Mouse (Mus musculus): ENCODE data around the gene 4933427D14Rik. TPM values are rescaled to one million over a fixed set of nuclear protein-coding genes. Genes with fewer than 3 reads are reported as not detected.

4933427D14Rik gene
- polyA plus RNA-seq, 1 experiment from 2014 or later, result 18.4 TPM

GRCm38 (mm10) chr11:72130472-72130871 is 76.8 kb downstream of the 4933427D14Rik start:
- Histone ChIP-seq H3K4me2 (ENCODE audit: low read length) (no peak overlapping the region), H3K36me3 (ENCODE audit: control insufficient read depth, insufficient read depth, low read length) (no peaks in the 10 kb centered on the region), H3K27me3 (ENCODE audit: control insufficient read depth, insufficient read depth, low read depth, low read length) (peaks cover 2% of the 10 kb centered on the region; the same call in 1 of the 2 replicates), H3K4me3 (ENCODE audit: low read depth, low read length) (no peak overlapping the region), H3K9me3 (replicated peaks; ENCODE audit: control insufficient read depth, low read length, poor library complexity, severe bottlenecking) (no peaks in the 10 kb centered on the region), H3K4me1 (ENCODE audit: control insufficient read depth, insufficient read depth, low read length) (peaks cover 14% of the 10 kb centered on the region), H3K9ac (ENCODE audit: low read depth, low read length) (no peak overlapping the region), H3K27ac (ENCODE audit: low read length) (no peak overlapping the region)
- 62% methylated on average over 3 of the region's 3 CpGs for WGBS
- ATAC-seq, result no peak

- no peaks in the 10 kb centered on the region for H3K36me3 ChIP-seq (ENCODE audit: control insufficient read depth, insufficient read depth, low read length)
- H3K9me3 ChIP-seq (replicated peaks; ENCODE audit: control insufficient read depth, low read length, poor library complexity, severe bottlenecking), result no peaks in the 10 kb centered on the region
- H3K27ac ChIP-seq (ENCODE audit: low read length), result no peak overlapping the region
- H3K4me2 ChIP-seq (ENCODE audit: low read length), result 0 out of 2 replicates have a peak overlapping the region, but pooled peaks have one; percentile 5
- H3K4me3 ChIP-seq (ENCODE audit: low read depth, low read length), result no peak overlapping the region
- H3K4me1 ChIP-seq (ENCODE audit: control insufficient read depth, insufficient read depth, low read length), result peaks cover 14% of the 10 kb centered on the region
- no peak for ATAC-seq
- no peak overlapping the region for H3K9ac ChIP-seq (ENCODE audit: low read depth, low read length)
- WGBS, result 14% methylated on average over 11 of the region's 11 CpGs
- peaks cover 2% of the 10 kb centered on the region; the same call in 1 of the 2 replicates for H3K27me3 ChIP-seq (ENCODE audit: control insufficient read depth, insufficient read depth, low read depth, low read length)
These were observed 77.2 kb downstream of the 4933427D14Rik start for GRCm38 (mm10) chr11:72130021-72130420.

- Histone ChIP-seq H3K4me2 (ENCODE audit: low read length) (no peak overlapping the region), H3K4me1 (ENCODE audit: control insufficient read depth, insufficient read depth, low read length) (peaks cover 10% of the 10 kb centered on the region), H3K9ac (ENCODE audit: low read depth, low read length) (no peak overlapping the region), H3K36me3 (ENCODE audit: control insufficient read depth, insufficient read depth, low read length) (no peaks in the 10 kb centered on the region), H3K9me3 (replicated peaks; ENCODE audit: control insufficient read depth, low read length, poor library complexity, severe bottlenecking) (no peaks in the 10 kb centered on the region), H3K27ac (ENCODE audit: low read length) (no peak overlapping the region), H3K4me3 (ENCODE audit: low read depth, low read length) (no peak overlapping the region), H3K27me3 (ENCODE audit: control insufficient read depth, insufficient read depth, low read depth, low read length) (no peaks in the 10 kb centered on the region)
- 70% methylated on average over 8 of the region's 8 CpGs for WGBS
- ATAC-seq, result no peak
These were observed 78.0 kb downstream of the 4933427D14Rik start for GRCm38 (mm10) chr11:72129032-72129894.

GRCm38 (mm10) chr11:72127450-72128189 is 79.6 kb downstream of the 4933427D14Rik start:
- Histone ChIP-seq H3K4me2 (ENCODE audit: low read length) (no peak overlapping the region), H3K36me3 (ENCODE audit: control insufficient read depth, insufficient read depth, low read length) (no peaks in the 10 kb centered on the region), H3K4me1 (ENCODE audit: control insufficient read depth, insufficient read depth, low read length) (peaks cover 10% of the 10 kb centered on the region), H3K9ac (ENCODE audit: low read depth, low read length) (no peak overlapping the region), H3K27ac (ENCODE audit: low read length) (no peak overlapping the region), H3K4me3 (ENCODE audit: low read depth, low read length) (no peak overlapping the region), H3K9me3 (replicated peaks; ENCODE audit: control insufficient read depth, low read length, poor library complexity, severe bottlenecking) (no peaks in the 10 kb centered on the region), H3K27me3 (ENCODE audit: control insufficient read depth, insufficient read depth, low read depth, low read length) (no peaks in the 10 kb centered on the region)
- ATAC-seq, result no peak
- 69% methylated on average over 5 of the region's 5 CpGs for WGBS

GRCm38 (mm10) chr11:72125781-72126180 is 81.5 kb downstream of the 4933427D14Rik start:
- peaks cover 10% of the 10 kb centered on the region for H3K4me1 ChIP-seq (ENCODE audit: control insufficient read depth, insufficient read depth, low read length)
- WGBS, result 76% methylated on average over 3 of the region's 3 CpGs
- no peak overlapping the region for H3K27ac ChIP-seq (ENCODE audit: low read length)
- no peak overlapping the region for H3K4me2 ChIP-seq (ENCODE audit: low read length)
- H3K36me3 ChIP-seq (ENCODE audit: control insufficient read depth, insufficient read depth, low read length), result no peaks in the 10 kb centered on the region
- H3K9ac ChIP-seq (ENCODE audit: low read depth, low read length), result no peak overlapping the region
- no peak for ATAC-seq
- no peaks in the 10 kb centered on the region for H3K9me3 ChIP-seq (replicated peaks; ENCODE audit: control insufficient read depth, low read length, poor library complexity, severe bottlenecking)
- H3K27me3 ChIP-seq (ENCODE audit: control insufficient read depth, insufficient read depth, low read depth, low read length), result no peaks in the 10 kb centered on the region
- H3K4me3 ChIP-seq (ENCODE audit: low read depth, low read length), result no peak overlapping the region

- H3K4me3 ChIP-seq (ENCODE audit: low read depth, low read length), result no peak overlapping the region
- no peak overlapping the region for H3K4me2 ChIP-seq (ENCODE audit: low read length)
- H3K4me1 ChIP-seq (ENCODE audit: control insufficient read depth, insufficient read depth, low read length), result peaks cover 3% of the 10 kb centered on the region; the same call in 1 of the 2 replicates
- H3K27ac ChIP-seq (ENCODE audit: low read length), result no peak overlapping the region
- H3K27me3 ChIP-seq (ENCODE audit: control insufficient read depth, insufficient read depth, low read depth, low read length), result no peaks in the 10 kb centered on the region
- no peaks in the 10 kb centered on the region for H3K9me3 ChIP-seq (replicated peaks; ENCODE audit: control insufficient read depth, low read length, poor library complexity, severe bottlenecking)
- no peaks in the 10 kb centered on the region for H3K36me3 ChIP-seq (ENCODE audit: control insufficient read depth, insufficient read depth, low read length)
- H3K9ac ChIP-seq (ENCODE audit: low read depth, low read length), result no peak overlapping the region
- WGBS, result 77% methylated on average over 4 of the region's 4 CpGs
- ATAC-seq, result no peak
These were observed 83.7 kb downstream of the 4933427D14Rik start for GRCm38 (mm10) chr11:72123531-72123930.

- Histone ChIP-seq H3K4me1 (ENCODE audit: control insufficient read depth, insufficient read depth, low read length) (no peaks in the 10 kb centered on the region), H3K27ac (ENCODE audit: low read length) (no peak overlapping the region), H3K9me3 (replicated peaks; ENCODE audit: control insufficient read depth, low read length, poor library complexity, severe bottlenecking) (no peaks in the 10 kb centered on the region), H3K9ac (ENCODE audit: low read depth, low read length) (no peak overlapping the region), H3K36me3 (ENCODE audit: control insufficient read depth, insufficient read depth, low read length) (no peaks in the 10 kb centered on the region), H3K4me3 (ENCODE audit: low read depth, low read length) (no peak overlapping the region), H3K4me2 (ENCODE audit: low read length) (no peak overlapping the region), H3K27me3 (ENCODE audit: control insufficient read depth, insufficient read depth, low read depth, low read length) (no peaks in the 10 kb centered on the region)
- WGBS, result 89% methylated on average over 6 of the region's 6 CpGs
- ATAC-seq, result no peak
These were observed 86.9 kb downstream of the 4933427D14Rik start for GRCm38 (mm10) chr11:72120354-72120753.

GRCm38 (mm10) chr11:72118630-72119029 is 88.6 kb downstream of the 4933427D14Rik start:
- Histone ChIP-seq H3K9me3 (replicated peaks; ENCODE audit: control insufficient read depth, low read length, poor library complexity, severe bottlenecking) (no peaks in the 10 kb centered on the region), H3K27me3 (ENCODE audit: control insufficient read depth, insufficient read depth, low read depth, low read length) (no peaks in the 10 kb centered on the region), H3K9ac (ENCODE audit: low read depth, low read length) (no peak overlapping the region), H3K4me2 (ENCODE audit: low read length) (no peak overlapping the region), H3K36me3 (ENCODE audit: control insufficient read depth, insufficient read depth, low read length) (no peaks in the 10 kb centered on the region), H3K4me3 (ENCODE audit: low read depth, low read length) (no peak overlapping the region), H3K4me1 (ENCODE audit: control insufficient read depth, insufficient read depth, low read length) (no peaks in the 10 kb centered on the region), H3K27ac (ENCODE audit: low read length) (no peak overlapping the region)
- ATAC-seq, result no peak
- WGBS, result 86% methylated on average over 3 of the region's 3 CpGs

- no peaks in the 10 kb centered on the region for H3K27me3 ChIP-seq (ENCODE audit: control insufficient read depth, insufficient read depth, low read depth, low read length)
- no peaks in the 10 kb centered on the region for H3K36me3 ChIP-seq (ENCODE audit: control insufficient read depth, insufficient read depth, low read length)
- no peak overlapping the region for H3K4me2 ChIP-seq (ENCODE audit: low read length)
- WGBS, result 66% methylated on average over 4 of the region's 4 CpGs
- H3K27ac ChIP-seq (ENCODE audit: low read length), result no peak overlapping the region
- no peak overlapping the region for H3K9ac ChIP-seq (ENCODE audit: low read depth, low read length)
- ATAC-seq, result no peak
- no peaks in the 10 kb centered on the region for H3K9me3 ChIP-seq (replicated peaks; ENCODE audit: control insufficient read depth, low read length, poor library complexity, severe bottlenecking)
- H3K4me3 ChIP-seq (ENCODE audit: low read depth, low read length), result no peak overlapping the region
- no peaks in the 10 kb centered on the region for H3K4me1 ChIP-seq (ENCODE audit: control insufficient read depth, insufficient read depth, low read length)
These were observed 94.0 kb downstream of the 4933427D14Rik start for GRCm38 (mm10) chr11:72113296-72113695.
